Mouse (Mus musculus) lung, embryonic 16.5 days (tissue): ENCODE results near the gene Sstr3. TPM values are rescaled to one million over a fixed set of nuclear protein-coding genes. Genes with fewer than 3 reads are reported as not detected.

Experiments
- ATAC-seq: fragments of 200-750 bp; cut with Nextera tagmentation; 2 replicates; pipeline ENCODE4 v1.8.0; 2017; ENCODE audit warnings: low read depth, mild to moderate bottlenecking, moderate library complexity
- H3K27ac ChIP-seq: fragments of 300-500 bp; sonication (generic); 2 replicates; pipeline ENCODE4 v1.5.1; 2014; ENCODE audit warnings: mild to moderate bottlenecking, control low read depth, low read length
- H3K27me3 ChIP-seq: fragments of 300-500 bp; sonication (generic); 2 replicates; pipeline ENCODE4 v1.6.1; 2014; ENCODE audit warnings: low read depth, low read length, mixed read lengths; ENCODE audit not compliant: control insufficient read depth, insufficient read depth
- H3K36me3 ChIP-seq: fragments of 300-500 bp; sonication (generic); 2 replicates; pipeline ENCODE4 v1.6.1; 2014; ENCODE audit warnings: low read length; ENCODE audit not compliant: control insufficient read depth, insufficient read depth
- H3K4me1 ChIP-seq: fragments of 300-500 bp; sonication (generic); replicated peaks from 2 replicates; pipeline ENCODE4 v1.6.1; 2014; ENCODE audit warnings: low read length, mixed read lengths; ENCODE audit not compliant: control insufficient read depth, insufficient read depth
- H3K4me2 ChIP-seq: fragments of 300-500 bp; sonication (generic); 2 replicates; pipeline ENCODE4 v1.6.1; 2014; ENCODE audit warnings: low read depth, low read length, control low read depth
- H3K4me3 ChIP-seq: fragments of 300-500 bp; sonication (generic); 2 replicates; pipeline ENCODE4 v1.5.1; 2014; ENCODE audit warnings: mild to moderate bottlenecking, low read length, control low read depth
- H3K9ac ChIP-seq: fragments of 300-500 bp; sonication (generic); 2 replicates; pipeline ENCODE4 v1.6.1; 2014; ENCODE audit warnings: low read length, control low read depth
- H3K9me3 ChIP-seq: fragments of 300-500 bp; sonication (generic); 2 replicates; pipeline ENCODE4 v1.6.1; 2016; ENCODE audit warnings: low read length; ENCODE audit not compliant: control insufficient read depth
- WGBS: fragments of 180-500 bp; shearing (Covaris S2); extraction: QIAGEN DNeasy Blood & Tissue Kit; methylation state at CpG from one replicate; pipeline ENCODE4 v1.1.7; 2014; 5-methylcytosine and 5-hydroxymethylcytosine counted together
- polyA plus RNA-seq: library from polyadenylated mRNA; unstranded; fragments of >200 nt; fragmentation: Nextera tagmentation; extraction: Ambion mirVana; gene quantifications from 2 replicates; pipeline ENCODE4 v1.2.1, GENCODE M21; 2015

Gene Sstr3
- polyA plus RNA-seq, 1 experiment from 2014 or later, result 0.05 TPM

GRCm38 (mm10) chr15:78513019-78513418, 31.5 kb downstream of the Sstr3 start:
- WGBS, result 78% methylated on average over 14 of the region's 14 CpGs
- H3K27ac ChIP-seq, result no peak overlapping the region
- H3K4me2 ChIP-seq, result no peak overlapping the region

DNA sequence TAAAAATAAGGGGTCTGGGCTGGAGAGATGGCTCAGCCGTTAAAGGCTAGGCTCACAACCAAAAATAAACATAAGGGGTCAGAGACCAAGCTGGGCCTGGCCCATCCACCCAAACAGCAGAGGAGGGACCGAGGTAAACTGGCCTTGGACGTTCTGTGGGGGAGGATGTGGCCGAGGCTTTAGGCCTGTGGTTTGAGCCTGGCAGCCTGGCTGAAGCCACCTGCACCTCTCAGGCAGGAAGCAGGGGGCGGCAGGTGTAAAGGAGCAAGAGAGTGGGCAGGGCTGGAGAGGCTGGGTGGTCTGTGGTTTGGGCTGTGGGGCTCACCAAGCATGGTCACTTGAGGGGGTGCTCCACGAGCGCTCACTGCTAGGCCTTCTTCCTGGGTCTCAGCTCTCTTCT, 32.5 kb downstream of the Sstr3 start:
- Histone ChIP-seq H3K9me3 (no peaks in the 10 kb centered on the region), H3K4me1 (peaks cover 9% of the 10 kb centered on the region; the same call in 1 of the 2 replicates), H3K27ac (no peak overlapping the region), H3K4me2 (no peak overlapping the region), H3K27me3 (no peaks in the 10 kb centered on the region), H3K9ac (no peak overlapping the region), H3K36me3 (no peaks in the 10 kb centered on the region), H3K4me3 (no peak overlapping the region)
- no peak for ATAC-seq
- WGBS, result 49% methylated on average over 7 of the region's 7 CpGs

More at GRCm38 (mm10) chr15:78513019-78513418, 31.5 kb downstream of the Sstr3 start:
- H3K9me3 ChIP-seq, result no peaks in the 10 kb centered on the region
- H3K4me1 ChIP-seq, result peaks cover 9% of the 10 kb centered on the region; the same call in 1 of the 2 replicates
- no peaks in the 10 kb centered on the region for H3K27me3 ChIP-seq
- no peak for ATAC-seq
- H3K4me3 ChIP-seq, result no peak overlapping the region
- H3K9ac ChIP-seq, result no peak overlapping the region
- no peaks in the 10 kb centered on the region for H3K36me3 ChIP-seq

GRCm38 (mm10) chr15:78510736-78511135, 33.7 kb downstream of the Sstr3 start:
- 74% methylated on average over 6 of the region's 6 CpGs for WGBS
- H3K9ac ChIP-seq, result no peak overlapping the region

GRCm38 (mm10) chr15:78510121-78510576, 34.3 kb downstream of the Sstr3 start:
- H3K27ac ChIP-seq, result no peak overlapping the region; the same call in 1 of the 2 replicates
- 0 out of 2 replicates have a peak, but pooled peaks have one; percentile 21 for ATAC-seq
- H3K4me1 ChIP-seq, result peaks cover 9% of the 10 kb centered on the region; the same call in 1 of the 2 replicates
- no peaks in the 10 kb centered on the region for H3K36me3 ChIP-seq
- 54% methylated on average over 8 of the region's 8 CpGs for WGBS
- no peaks in the 10 kb centered on the region for H3K27me3 ChIP-seq
- no peaks in the 10 kb centered on the region for H3K9me3 ChIP-seq
- no peak overlapping the region for H3K4me3 ChIP-seq
- no peak overlapping the region for H3K9ac ChIP-seq
- no peak overlapping the region for H3K4me2 ChIP-seq

More at GRCm38 (mm10) chr15:78510736-78511135, 33.7 kb downstream of the Sstr3 start:
- Histone ChIP-seq H3K27me3 (no peaks in the 10 kb centered on the region), H3K4me2 (no peak overlapping the region), H3K36me3 (no peaks in the 10 kb centered on the region), H3K9me3 (no peaks in the 10 kb centered on the region), H3K27ac (no peak overlapping the region), H3K4me1 (peaks cover 9% of the 10 kb centered on the region; the same call in 1 of the 2 replicates), H3K4me3 (no peak overlapping the region)
- no peak for ATAC-seq

DNA sequence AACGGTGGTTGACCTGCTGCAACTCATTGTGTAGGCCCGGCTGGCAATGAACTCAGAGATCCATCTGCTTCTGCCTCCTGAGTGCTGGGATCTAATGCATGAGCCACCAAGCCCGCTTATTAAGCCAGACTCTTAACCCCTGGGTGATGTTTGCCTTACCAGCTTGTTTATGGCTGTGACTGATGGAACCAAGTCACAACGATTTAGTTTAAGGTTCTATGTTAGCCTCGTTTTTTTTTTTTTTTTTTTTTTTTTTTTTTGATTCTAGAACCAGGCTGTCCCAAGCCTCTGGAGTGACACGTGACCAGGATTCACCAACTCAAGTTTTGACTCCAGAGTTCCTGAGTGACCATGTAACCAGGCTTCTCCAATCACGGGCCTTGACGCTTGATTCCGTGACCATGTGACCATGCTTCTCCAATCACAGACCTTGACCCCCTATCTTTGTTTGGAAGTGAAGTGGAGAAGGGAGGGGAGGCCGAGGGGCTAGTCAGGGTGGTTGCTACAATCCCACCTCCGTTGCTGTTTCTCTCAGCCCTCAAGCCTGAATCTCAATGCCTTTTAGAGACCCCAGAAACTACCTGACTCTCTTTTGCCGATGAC, 35.1 kb downstream of the Sstr3 start:
- Histone ChIP-seq H3K9ac (no peak overlapping the region), H3K4me2 (no peak overlapping the region), H3K9me3 (no peaks in the 10 kb centered on the region), H3K4me1 (peaks cover 6% of the 10 kb centered on the region; the same call in 1 of the 2 replicates), H3K27ac (no peak overlapping the region), H3K4me3 (no peak overlapping the region), H3K36me3 (no peaks in the 10 kb centered on the region), H3K27me3 (no peaks in the 10 kb centered on the region)
- ATAC-seq, result no peak
- 46% methylated on average over 12 of the region's 12 CpGs for WGBS

- no peak overlapping the region for H3K9ac ChIP-seq
- no peak for ATAC-seq
- no peak overlapping the region for H3K27ac ChIP-seq
- 53% methylated on average over 7 of the region's 7 CpGs for WGBS
- peaks cover 6% of the 10 kb centered on the region; the same call in 1 of the 2 replicates for H3K4me1 ChIP-seq
- no peaks in the 10 kb centered on the region for H3K36me3 ChIP-seq
- H3K4me3 ChIP-seq, result no peak overlapping the region
- H3K4me2 ChIP-seq, result no peak overlapping the region
- H3K9me3 ChIP-seq, result no peaks in the 10 kb centered on the region
- H3K27me3 ChIP-seq, result no peaks in the 10 kb centered on the region
Measured at GRCm38 (mm10) chr15:78508443-78508842, 36.0 kb downstream of the Sstr3 start.

DNA sequence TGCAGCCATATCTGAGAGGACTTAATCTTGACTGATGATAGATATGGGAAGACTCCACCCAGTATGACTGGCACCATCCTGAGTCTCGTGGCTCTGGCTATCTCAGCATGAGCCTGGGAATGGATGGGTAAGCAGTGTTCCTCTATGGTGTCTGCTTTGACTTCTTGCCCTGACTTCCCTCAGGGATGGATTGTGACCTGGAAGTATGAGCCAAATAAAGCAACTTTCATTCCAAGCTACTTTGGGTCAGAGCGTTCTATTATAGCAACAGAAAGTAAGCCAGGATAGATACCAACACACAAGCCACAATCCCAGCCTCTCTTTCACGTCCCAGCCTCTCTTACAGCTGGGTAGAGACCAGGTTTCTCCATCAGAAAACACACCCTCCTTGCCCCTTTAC, 38.9 kb downstream of the Sstr3 start:
- Histone ChIP-seq H3K27ac (no peak overlapping the region), H3K27me3 (no peaks in the 10 kb centered on the region), H3K9me3 (no peaks in the 10 kb centered on the region), H3K9ac (no peak overlapping the region), H3K4me3 (no peak overlapping the region), H3K4me1 (peaks cover 6% of the 10 kb centered on the region; the same call in 1 of the 2 replicates), H3K4me2 (no peak overlapping the region), H3K36me3 (no peaks in the 10 kb centered on the region)
- WGBS, result 70% methylated on average over 3 of the region's 3 CpGs
- ATAC-seq, result no peak

DNA sequence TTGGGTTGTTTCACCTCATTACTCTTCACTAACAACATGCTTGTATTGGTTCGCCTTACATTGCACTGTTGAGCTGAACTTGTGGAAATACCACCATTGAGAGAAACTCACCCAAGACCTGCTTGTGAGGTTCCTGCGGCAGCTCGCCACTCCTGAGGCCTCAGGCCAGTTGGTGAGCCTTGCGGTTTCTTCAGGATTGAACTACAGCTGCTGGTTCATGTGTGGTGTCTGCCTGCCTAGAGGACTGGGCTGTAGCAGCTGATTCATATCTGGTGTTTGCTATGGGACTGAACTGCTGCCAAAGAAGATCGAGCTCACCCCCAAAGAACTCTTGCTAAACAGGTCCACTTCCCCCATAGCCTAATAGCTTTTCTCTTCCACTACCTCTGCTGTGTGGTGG, 39.7 kb downstream of the Sstr3 start:
- Histone ChIP-seq H3K36me3 (no peaks in the 10 kb centered on the region), H3K27ac (no peak overlapping the region), H3K9ac (no peak overlapping the region), H3K27me3 (no peaks in the 10 kb centered on the region), H3K4me1 (peaks cover under 1% of the 10 kb centered on the region; the same call in 1 of the 2 replicates), H3K4me3 (no peak overlapping the region), H3K9me3 (no peaks in the 10 kb centered on the region), H3K4me2 (no peak overlapping the region)
- no peak for ATAC-seq
- 87% methylated on average over 5 of the region's 5 CpGs for WGBS

GRCm38 (mm10) chr15:78504013-78504412, 40.5 kb downstream of the Sstr3 start:
- WGBS, result 74% methylated on average over 1 of the region's 1 CpGs
- H3K27me3 ChIP-seq, result no peaks in the 10 kb centered on the region
- no peak overlapping the region for H3K27ac ChIP-seq
- no peak for ATAC-seq
- no peaks in the 10 kb centered on the region for H3K36me3 ChIP-seq
- no peaks in the 10 kb centered on the region for H3K4me1 ChIP-seq
- no peaks in the 10 kb centered on the region for H3K9me3 ChIP-seq
- H3K4me2 ChIP-seq, result no peak overlapping the region
- no peak overlapping the region for H3K9ac ChIP-seq
- H3K4me3 ChIP-seq, result no peak overlapping the region
